Mouse (Mus musculus) left cerebral cortex, adult 6 months (tissue): ENCODE results near the gene E2f2. TPM values are rescaled to one million over a fixed set of nuclear protein-coding genes. Genes with fewer than 3 reads are reported as not detected.

Experiments used
- long read RNA-seq, 2 experiments: library from polyadenylated mRNA; unstranded; transcript quantifications; one replicate each; pipeline ENCODE4 v2.0.0; 2019 to 2020
- polyA plus RNA-seq: library from polyadenylated mRNA; unstranded; fragments of <200 nt; fragmentation: Nextera tagmentation; gene quantifications from 2 replicates; pipeline ENCODE4 v1.2.3, GENCODE M21; 2021

Gene E2f2
- polyA plus RNA-seq: 0.15 and 0.68 TPM in 2 replicates
- long read RNA-seq, experiment 1, full-length matches to known transcripts: 1 of 3 reads
- long read RNA-seq, experiment 1, partial matches to known transcripts: 1 of 3 reads
- long read RNA-seq, experiment 1, other reads (novel, unspliced or antisense): 1 of 3 reads
- long read RNA-seq, experiment 2: 0 reads

DNA sequence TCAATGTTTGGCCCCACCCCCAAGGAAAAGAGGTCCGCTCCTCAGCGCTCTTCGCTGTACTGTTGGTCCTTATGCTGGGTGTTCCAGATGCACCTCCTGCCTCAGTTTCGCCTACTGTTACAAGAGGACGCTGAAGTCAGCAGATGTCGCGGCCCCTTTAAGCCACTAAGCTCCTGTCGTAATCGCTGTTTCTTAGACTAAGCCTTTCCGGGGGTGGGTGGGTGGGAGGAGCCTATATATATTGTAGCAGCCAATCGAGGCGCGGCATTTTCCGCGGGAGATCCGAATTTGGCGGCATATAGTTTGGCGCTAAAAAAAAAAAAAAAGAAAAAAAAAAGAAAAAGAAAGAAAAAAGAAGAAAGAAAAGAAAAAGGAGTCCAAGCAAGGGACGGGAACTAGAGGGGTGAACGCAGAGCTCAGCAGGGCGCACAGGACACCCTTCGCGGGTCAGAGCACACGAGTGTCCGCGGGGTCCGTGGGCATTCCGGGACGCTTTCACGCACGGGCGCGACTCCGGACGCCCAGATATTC lies at the start of gene E2f2:
Gene E2f2 (plus strand): TSS at position 384 of the 531 bp plus-strand sequence.

GRCm38 (mm10) chr4:136143193-136143976 lies 28.8 kb upstream of the E2f2 start, which contains the start of gene Id3:
Id3 (plus strand) TSS chr4:136143497.

DNA sequence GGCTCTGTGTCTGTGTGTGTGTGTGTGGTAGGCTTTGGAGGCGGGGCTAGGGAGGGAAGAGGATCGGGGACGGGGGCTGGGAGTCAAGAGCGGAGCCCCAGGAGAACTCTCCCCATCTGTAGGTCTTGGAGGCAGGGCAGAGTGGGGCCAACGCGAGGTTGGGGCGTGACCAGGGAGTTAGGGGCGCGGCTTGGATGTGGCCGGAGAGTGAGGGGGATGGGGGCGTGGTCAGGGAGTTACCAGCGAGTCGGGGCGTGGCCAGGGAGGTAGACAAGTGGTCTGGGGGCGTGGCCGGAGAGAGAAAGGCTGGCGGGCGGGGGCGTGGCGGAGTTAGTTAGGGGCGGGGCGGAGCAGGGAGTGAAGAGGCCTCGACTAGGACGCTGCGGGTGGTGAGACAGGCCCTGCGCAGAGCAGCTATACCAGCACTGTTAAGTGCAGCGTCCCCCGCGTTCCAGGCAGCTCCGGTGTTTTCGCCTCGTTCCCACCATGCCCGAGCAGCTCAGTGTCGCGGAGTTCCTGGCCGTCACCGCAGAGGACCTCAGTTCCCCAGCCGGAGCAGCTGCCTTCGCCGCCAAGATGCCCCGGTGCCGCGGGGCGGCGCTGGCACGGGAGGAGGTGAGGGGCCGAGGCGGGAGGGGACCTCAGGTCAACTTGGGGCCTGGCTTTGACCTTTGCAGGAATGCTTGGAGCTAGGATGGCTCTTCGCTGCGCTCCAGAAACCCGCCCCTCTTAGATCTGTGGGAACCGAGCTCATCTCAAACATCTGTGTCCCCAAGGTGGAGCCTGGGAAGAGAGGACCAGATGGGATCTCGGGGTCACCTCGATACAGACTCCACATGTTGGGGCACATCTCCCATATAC lies 34.1 kb downstream of the E2f2 start, which contains the start of gene Asap3:
Gene Asap3 (plus strand): TSS at position 333 of the 861 bp plus-strand sequence.

Other genes starting within 250 kb of the E2f2 start
- gene Hmgcl, start 225.9 kb upstream of the E2f2 start, polyA plus RNA-seq: 76.6 and 102 TPM in 2 replicates
- 12.8 and 14.4 TPM in 2 replicates for gene Gale, start 208.7 kb upstream of the E2f2 start, polyA plus RNA-seq
- 34.5 and 75.6 TPM in 2 replicates for gene Lypla2, start 199.8 kb upstream of the E2f2 start, polyA plus RNA-seq
- 146 and 163 TPM in 2 replicates for gene Pithd1, start 185.1 kb upstream of the E2f2 start, polyA plus RNA-seq
- gene Eloa, start 150.6 kb upstream of the E2f2 start, polyA plus RNA-seq: 8.3 and 9.2 TPM in 2 replicates
- gene Rpl11, start 119.0 kb upstream of the E2f2 start, polyA plus RNA-seq: 1,300 and 1,470 TPM in 2 replicates
- gene Id3, start 28.9 kb upstream of the E2f2 start, polyA plus RNA-seq: 114 and 124 TPM in 2 replicates
- gene Asap3, start 34.0 kb downstream of the E2f2 start, polyA plus RNA-seq: 0.43 and 0.50 TPM in 2 replicates
- 0.91 and 1.6 TPM in 2 replicates for gene Tcea3, start 75.3 kb downstream of the E2f2 start, polyA plus RNA-seq
- 8.5 and 9.8 TPM in 2 replicates for gene Zfp46, start 112.3 kb downstream of the E2f2 start, polyA plus RNA-seq
- 73.7 and 76.1 TPM in 2 replicates for gene Hnrnpr, start 138.5 kb downstream of the E2f2 start, polyA plus RNA-seq